Mouse (Mus musculus): Measurements from ENCODE around the gene Wdfy2.
"Not testable (repeated sequence)": the region's sequence is repeated elsewhere in the genome, so short reads cannot be mapped to it uniquely, and the experiment has no call there.

Gene Wdfy2

GRCm38 (mm10) chr14:62882061-62882614 is 44.7 kb downstream of the Wdfy2 start:
- DNase-seq: no peak

DNA sequence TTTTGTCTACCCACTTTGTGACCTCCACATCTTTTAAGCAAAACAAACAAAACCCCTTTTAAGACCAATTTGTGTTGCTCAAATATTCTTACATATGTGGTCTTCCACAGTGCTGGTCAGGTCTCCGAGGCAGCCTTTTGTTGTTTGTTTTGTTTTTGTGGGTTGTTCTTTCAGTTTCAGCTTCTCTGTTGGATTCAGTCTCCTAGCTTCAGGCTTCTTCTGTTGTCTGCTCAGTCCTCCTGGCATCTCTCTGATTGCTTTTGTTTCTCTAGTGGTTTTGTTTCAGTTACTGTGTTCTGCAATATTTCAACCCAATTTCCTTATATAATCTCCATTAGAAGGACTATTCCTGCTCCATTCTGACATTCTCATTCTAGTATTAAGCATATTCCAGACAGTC is 46.1 kb downstream of the Wdfy2 start:
- DNase-seq: no peak

DNA sequence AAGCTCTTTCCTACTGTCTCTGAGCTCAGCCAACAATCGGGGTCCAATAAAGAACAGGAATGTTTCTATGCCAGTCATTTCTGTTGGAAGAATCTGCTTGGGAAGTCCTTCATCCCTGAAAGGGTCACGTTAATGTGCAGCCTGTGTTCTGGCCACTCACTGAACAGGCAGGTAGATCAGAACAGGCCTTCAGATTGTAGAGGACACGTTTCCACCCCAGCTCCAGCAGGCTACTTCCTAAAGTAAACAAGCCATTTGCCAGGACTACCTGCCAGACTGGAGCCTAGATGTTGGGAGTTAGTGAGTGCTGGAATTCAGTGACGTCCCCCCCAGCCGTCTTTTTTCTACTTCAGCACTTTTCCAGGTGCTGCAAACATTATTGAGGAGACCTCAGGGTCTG is 46.7 kb downstream of the Wdfy2 start:
- DNase-seq: no peak

- no peak for DNase-seq
Observed at GRCm38 (mm10) chr14:62884639-62885038, 47.2 kb downstream of the Wdfy2 start.

GRCm38 (mm10) chr14:62885146-62885545 is 47.7 kb downstream of the Wdfy2 start:
- DNase-seq: no peak

DNA sequence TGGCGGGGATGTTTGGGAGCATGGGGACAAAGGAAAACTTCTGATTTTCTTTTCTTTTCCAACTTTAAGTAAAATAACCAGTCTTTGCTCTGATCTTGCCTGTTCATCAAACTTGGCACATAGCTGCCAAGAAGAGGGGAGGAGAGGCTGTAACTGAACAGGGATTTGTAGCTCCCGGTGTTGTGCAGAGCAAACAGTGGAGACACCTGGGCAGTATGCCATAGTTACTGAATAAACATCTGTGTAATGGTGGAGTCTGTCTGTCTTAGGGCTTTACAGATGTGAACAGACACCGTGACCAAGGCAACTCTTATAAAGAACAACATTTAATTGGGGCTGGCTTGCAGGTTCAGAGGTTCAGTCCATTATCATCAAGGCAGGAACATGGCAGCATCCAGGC is 53.9 kb downstream of the Wdfy2 start:
- DNase-seq: no peak

- peak; percentile 90 for DNase-seq
Observed at GRCm38 (mm10) chr14:62892771-62893641, 55.5 kb downstream of the Wdfy2 start.

DNA sequence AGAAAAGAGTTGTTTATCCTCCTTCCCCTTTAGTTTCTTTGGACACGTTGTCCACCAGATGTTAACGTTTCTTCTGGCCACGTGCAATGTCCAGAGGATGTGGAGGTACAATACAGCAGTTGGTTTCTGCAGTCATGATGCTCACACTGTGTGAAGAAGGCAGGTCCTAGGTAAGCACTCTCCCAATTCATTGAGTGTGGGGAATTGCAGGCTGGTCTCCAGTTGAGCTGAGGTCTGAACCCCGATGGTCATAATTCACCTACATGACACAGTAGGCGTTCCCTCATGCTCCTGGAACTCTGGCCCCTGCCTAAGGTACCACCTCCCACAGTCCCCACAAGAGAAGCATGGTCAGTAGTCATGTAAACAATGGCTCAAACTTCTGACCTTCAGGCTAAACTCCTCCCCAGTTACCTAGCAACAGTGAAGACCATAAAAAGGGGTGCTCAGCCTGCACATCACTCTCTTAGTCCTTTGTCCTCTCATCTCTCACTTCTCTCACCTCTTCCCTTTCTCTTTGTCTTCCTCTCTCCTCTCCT is 56.2 kb downstream of the Wdfy2 start:
- not testable (repeated sequence) for DNase-seq

- DNase-seq: no peak
Observed at GRCm38 (mm10) chr14:62894924-62895840, 57.7 kb downstream of the Wdfy2 start.

DNA sequence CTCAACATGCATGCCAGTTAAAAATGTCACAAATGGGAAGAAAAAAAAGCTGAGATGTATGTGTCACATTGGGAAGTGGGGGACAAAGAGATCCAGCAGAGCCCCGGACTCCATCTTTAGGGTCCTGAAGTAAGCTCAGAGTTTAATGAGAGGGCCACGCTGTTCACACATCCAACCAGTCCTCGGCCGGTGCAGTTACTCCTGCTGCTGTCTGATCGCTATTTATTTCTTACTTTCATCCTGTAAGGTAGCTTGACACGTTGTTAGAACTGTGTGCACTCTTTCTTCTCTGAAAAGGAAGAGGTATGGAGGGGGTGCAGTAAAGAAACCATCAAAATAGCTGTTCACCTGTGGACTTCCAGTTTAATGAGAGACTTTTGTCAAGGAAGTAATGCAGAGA is 60.6 kb downstream of the Wdfy2 start:
- DNase-seq: no peak

GRCm38 (mm10) chr14:62907888-62908287 is 70.4 kb downstream of the Wdfy2 start:
- no peak for DNase-seq

DNA sequence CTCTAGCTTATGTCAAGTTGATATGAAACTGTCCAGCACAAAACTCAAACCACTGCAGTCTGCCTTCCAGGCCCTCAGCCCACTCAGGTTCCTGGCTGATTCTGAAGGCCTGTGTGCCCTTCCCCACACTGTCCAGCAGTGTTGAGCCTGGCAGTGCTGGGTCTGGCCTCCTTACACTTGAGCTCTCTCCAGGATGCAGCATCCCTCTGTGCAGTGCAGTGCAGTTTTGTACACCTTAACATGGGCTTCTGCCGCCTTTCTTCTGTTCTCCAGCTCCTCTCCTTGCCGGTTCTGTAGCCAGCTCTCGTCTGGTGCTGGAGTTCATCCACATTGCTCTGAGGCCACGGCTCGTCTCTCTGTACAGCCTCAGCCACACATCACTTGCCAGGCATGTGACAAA is 71.1 kb downstream of the Wdfy2 start:
- no peak for DNase-seq

GRCm38 (mm10) chr14:62910859-62911258 is 73.4 kb downstream of the Wdfy2 start:
- peak; percentile 43 for DNase-seq

DNA sequence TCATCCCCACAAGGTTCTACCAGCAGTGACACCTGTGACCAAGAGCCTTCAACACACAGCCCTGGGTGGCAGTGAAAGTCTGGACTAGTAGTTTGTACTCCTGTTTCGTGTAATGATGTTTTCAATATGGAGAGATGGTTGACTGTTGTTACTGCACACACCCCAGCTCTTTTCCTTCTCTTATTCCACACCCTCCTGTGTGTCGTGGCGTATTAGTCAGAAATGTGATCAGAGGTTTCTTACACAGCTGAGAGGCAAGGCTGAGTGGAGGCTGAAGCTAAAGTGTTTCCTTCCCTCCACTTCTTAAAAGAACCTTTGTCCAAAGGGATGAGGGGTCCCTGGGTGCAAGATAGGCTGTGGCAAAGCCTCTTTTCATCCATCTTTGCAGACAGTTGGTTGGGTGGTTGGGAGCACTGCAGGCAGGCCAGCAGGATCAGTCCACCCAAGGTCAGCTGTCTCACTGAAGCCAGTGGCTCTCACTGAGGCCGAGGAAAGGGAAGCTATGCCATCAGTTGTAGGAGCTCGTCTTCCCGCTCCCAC is 77.7 kb downstream of the Wdfy2 start:
- DNase-seq: no peak

- DNase-seq: no peak
Observed at GRCm38 (mm10) chr14:62916488-62917034, 79.1 kb downstream of the Wdfy2 start.

DNA sequence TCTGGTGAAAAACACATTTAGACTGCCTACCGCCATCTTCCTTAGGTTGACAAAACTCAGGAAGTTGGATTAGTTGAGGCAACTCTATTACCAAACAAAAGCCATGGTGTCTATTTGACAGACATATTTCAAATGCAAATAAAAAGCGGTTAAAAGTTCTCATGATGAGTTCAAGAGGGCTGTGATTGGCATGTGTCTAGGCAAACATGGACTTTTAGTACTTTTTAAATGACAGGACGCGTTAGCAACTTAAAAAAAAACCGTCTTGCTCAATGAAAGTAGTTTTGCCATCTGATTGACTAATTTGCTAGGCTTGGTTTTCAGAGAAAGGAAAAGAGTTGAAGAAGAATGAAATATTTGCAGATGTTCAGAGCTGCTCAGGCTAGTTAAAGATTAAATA is 83.9 kb downstream of the Wdfy2 start:
- DNase-seq: no peak

DNA sequence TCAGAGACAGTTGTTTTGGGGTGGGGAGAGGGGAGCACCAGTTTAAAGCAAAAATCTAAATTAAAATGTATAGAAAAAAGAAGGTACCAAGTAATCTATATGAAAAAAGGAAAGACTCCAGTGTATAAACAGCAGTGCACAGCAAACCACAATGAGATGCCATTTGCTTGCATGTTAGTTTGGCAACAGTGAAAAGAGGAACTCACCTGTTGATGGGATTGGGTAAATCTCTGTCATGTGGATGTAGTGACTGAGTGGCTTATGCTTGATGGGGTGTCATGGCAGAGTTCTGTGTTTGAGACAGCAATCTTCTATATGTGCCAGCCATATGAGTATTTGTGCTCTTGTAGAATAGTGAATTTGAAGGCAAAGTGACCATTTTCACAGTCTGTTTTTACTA is 85.2 kb downstream of the Wdfy2 start:
- DNase-seq: no peak

DNA sequence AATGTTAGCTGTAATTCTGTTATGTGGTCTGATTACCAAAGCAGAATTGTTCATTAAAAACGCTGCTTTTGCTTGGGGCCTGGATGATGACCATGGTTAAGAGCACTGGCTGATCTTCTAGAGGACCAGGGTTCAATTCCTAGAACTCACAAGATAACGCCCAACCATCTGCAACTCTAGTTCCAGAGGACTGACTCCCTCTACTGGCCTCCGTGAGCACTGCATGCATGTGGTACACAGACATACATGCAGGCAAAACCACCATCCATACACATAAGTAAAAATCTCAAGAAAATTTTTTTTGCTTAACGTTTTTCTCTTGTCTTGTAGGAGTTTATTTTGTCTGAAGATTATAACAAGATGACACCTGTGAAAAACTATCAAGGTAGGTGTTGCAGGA is 87.3 kb downstream of the Wdfy2 start:
- no peak for DNase-seq

GRCm38 (mm10) chr14:62928101-62928541 is 90.6 kb downstream of the Wdfy2 start:
- peak; percentile 75 for DNase-seq

DNA sequence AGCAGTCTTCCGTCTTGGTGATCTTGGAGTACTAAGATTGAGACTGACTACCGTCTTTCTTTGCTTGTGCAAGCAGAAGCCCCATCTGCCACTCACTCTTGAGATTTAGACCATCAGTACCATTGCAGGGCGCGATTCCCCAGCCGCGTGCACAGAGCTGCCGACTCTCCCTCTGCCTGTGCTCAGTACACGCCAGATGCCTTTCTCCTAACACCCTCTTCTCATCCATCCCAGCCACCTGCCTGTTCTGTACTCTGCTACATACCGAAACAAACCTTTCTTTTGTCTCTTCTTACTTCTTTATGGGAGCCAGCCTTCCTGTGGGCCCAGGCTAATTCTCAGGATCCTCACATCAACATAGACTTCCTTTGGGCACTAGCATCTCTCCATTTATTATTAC is 97.9 kb downstream of the Wdfy2 start:
- DNase-seq: peak; percentile 49

DNA sequence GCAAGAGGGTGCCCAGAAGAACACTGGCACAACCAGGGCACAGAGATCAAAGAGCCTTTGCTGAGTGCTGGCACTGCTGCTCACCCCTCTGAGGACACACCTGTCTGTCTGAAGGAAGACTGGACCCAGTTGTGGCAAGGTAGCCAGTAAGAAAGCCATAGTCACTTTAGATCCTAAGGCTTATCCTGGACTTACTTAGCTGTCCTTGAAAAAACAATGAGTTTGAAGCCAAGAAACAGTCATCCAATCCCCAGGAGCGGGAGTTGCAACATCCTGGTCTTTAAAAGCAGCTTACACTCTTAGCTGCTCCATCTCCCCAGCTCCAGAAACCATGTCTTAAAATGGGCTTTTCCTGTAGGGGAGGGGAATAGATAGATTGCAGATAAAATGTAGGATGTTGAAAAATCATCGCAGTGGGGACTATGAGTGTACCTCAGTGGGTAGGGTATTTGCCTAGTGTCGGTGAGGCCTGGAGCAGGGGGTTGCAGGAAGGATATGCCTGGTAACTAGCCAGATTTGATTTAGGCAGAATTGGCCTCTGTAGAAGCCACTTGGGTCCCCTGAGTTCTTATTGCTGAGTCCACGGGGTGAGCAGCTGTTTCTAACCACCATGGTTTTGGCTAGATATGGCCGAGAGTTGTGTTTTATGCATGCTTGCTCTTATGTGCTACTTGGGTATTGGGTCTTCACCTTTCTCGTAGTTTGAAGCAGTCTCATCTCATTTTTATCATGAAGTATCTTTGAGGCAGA is 99.3 kb downstream of the Wdfy2 start:
- DNase-seq: no peak

- no peak for DNase-seq
Observed at GRCm38 (mm10) chr14:62937675-62938074, 100.2 kb downstream of the Wdfy2 start.

Data from layer of hippocampus, adult 9-11 months (tissue).